Mouse (Mus musculus) central nervous system, embryonic 11.5 days (tissue): ENCODE data around the gene Slc12a9. TPM values are rescaled to one million over a fixed set of nuclear protein-coding genes. Genes with fewer than 3 reads are reported as not detected.

Experiments used
- polyA plus RNA-seq: library from polyadenylated mRNA; depleted of rRNA; stranded (reverse); fragments of >200 nt; gene quantifications from 2 replicates; pipeline ENCODE4 v1.2.3, GENCODE M21; 2012; rRNA removed

Slc12a9 gene
- 16.4 and 17.4 TPM in 2 replicates for polyA plus RNA-seq

GRCm38 (mm10) chr5:137333512-137334174, at the start of gene Slc12a9:
Gene Slc12a9 (minus strand): TSS chr5:137333597.

GRCm38 (mm10) chr5:137349384-137350204, 16.2 kb upstream of the Slc12a9 start, which contains the start of gene Ephb4:
Gene Ephb4 (plus strand): TSS chr5:137350109.

GRCm38 (mm10) chr5:137314193-137315083, 19.0 kb downstream of the Slc12a9 start, which contains the start of gene Trip6:
Gene Trip6 (minus strand): TSS chr5:137314404.

GRCm38 (mm10) chr5:137307071-137307912, 26.1 kb downstream of the Slc12a9 start, which contains the start of gene Srrt:
Gene Srrt (minus strand): TSS chr5:137307674.

GRCm38 (mm10) chr5:137293839-137294743, 39.3 kb downstream of the Slc12a9 start, which contains the start of gene Ufsp1:
Gene Ufsp1 (plus strand): TSS chr5:137294629.

GRCm38 (mm10) chr5:137287032-137287952, 46.1 kb downstream of the Slc12a9 start, which contains the start of gene Ache:
Gene Ache (plus strand): TSS chr5:137287519.

Other genes starting within 250 kb of the Slc12a9 start
- 3.0 and 3.7 TPM in 2 replicates for gene Trim56, start 217.4 kb downstream of the Slc12a9 start, polyA plus RNA-seq
- gene Muc3, start 184.3 kb downstream of the Slc12a9 start, polyA plus RNA-seq = 0.05 TPM in 1 of 2 replicates, not detected in the other
- gene Muc3a, start 121.2 kb downstream of the Slc12a9 start, polyA plus RNA-seq = 0.10 and 0.31 TPM in 2 replicates
- 6.4 and 10.2 TPM in 2 replicates for gene Ache, start 46.1 kb downstream of the Slc12a9 start, polyA plus RNA-seq
- 7.3 and 10.1 TPM in 2 replicates for gene Ufsp1, start 39.0 kb downstream of the Slc12a9 start, polyA plus RNA-seq
- gene Srrt, start 25.9 kb downstream of the Slc12a9 start, polyA plus RNA-seq = 306 and 565 TPM in 2 replicates
- 54.4 and 56.7 TPM in 2 replicates for gene Trip6, start 19.2 kb downstream of the Slc12a9 start, polyA plus RNA-seq
- 37.9 and 63.6 TPM in 2 replicates for gene Ephb4, start 16.5 kb upstream of the Slc12a9 start, polyA plus RNA-seq
- 0.20 and 0.22 TPM in 2 replicates for gene Zan, start 143.5 kb upstream of the Slc12a9 start, polyA plus RNA-seq
- 37.8 and 38.1 TPM in 2 replicates for gene Pop7, start 168.9 kb upstream of the Slc12a9 start, polyA plus RNA-seq
- gene Gigyf1, start 185.0 kb upstream of the Slc12a9 start, polyA plus RNA-seq = 49.3 and 96.6 TPM in 2 replicates
- 0.14 and 0.25 TPM in 2 replicates for gene Epo, start 199.6 kb upstream of the Slc12a9 start, polyA plus RNA-seq
- gene Gnb2, start 199.9 kb upstream of the Slc12a9 start, polyA plus RNA-seq = 496 and 503 TPM in 2 replicates
- 35.3 and 37.2 TPM in 2 replicates for gene Actl6b, start 219.9 kb upstream of the Slc12a9 start, polyA plus RNA-seq
- 4.9 and 5.7 TPM in 2 replicates for gene Tfr2, start 236.2 kb upstream of the Slc12a9 start, polyA plus RNA-seq